10 mouse cellular contexts compared by ENCODE assay signal in genomic region chr10:86340421-86340820, GRCm38 (mm10). TPM values are rescaled to one million over a fixed set of nuclear protein-coding genes. Genes with fewer than 3 reads are reported as not detected.
A peak's percentile ranks its signal among the peaks of the same experiment; 100 is the strongest.
DNase-seq lines count a peak whose midpoint lies in the region; ATAC-seq lines count a peak whose summit lies in the region.
"Had no signal": no experiment of that assay in that cellular context is flagged by ENCODE, and none has a peak within 500 bp of the region (broad histone marks: within the 10 kb centered on the region; RNA-seq: fewer than 3 reads in every experiment).

No protein-coding gene starts in this region.

- DNase-seq in heart, postnatal 36 days: no peak
- peak; percentile 47 for DNase-seq in urinary bladder, postnatal 14 days (ENCODE audit: low spot score)
- no peak for DNase-seq in urinary bladder, postnatal 10 days (ENCODE audit: low spot score)
- DNase-seq in liver, embryonic 11.5 days (ENCODE audit: low spot score): no peak
- no peak for DNase-seq in layer of hippocampus, adult 9-11 months
- no peak for DNase-seq in forebrain, embryonic 14.5 days (ENCODE audit: low spot score)

- no peaks in the 10 kb centered on the region for H3K9me3 ChIP-seq in heart, embryonic 14.5 days (ENCODE audit: control insufficient read depth, low read length)
- no peaks in the 10 kb centered on the region for H3K9me3 ChIP-seq in liver, embryonic 11.5 days (ENCODE audit: control insufficient read depth, low read length)
- H3K9me3 ChIP-seq in forebrain, embryonic 14.5 days (replicated peaks; ENCODE audit: control insufficient read depth, low read length): no peaks in the 10 kb centered on the region
- H3K9me3 ChIP-seq: forebrain, embryonic 13.5 days had no signal

- H3K27me3 ChIP-seq in heart, embryonic 14.5 days (ENCODE audit: control insufficient read depth, insufficient read depth, low read length): no peaks in the 10 kb centered on the region
- no peaks in the 10 kb centered on the region for H3K27me3 ChIP-seq in liver, embryonic 11.5 days (replicated peaks; ENCODE audit: control insufficient read depth, insufficient read depth, low read length)
- H3K27me3 ChIP-seq in forebrain, embryonic 14.5 days (replicated peaks; ENCODE audit: control insufficient read depth, insufficient read depth, low read length): no peaks in the 10 kb centered on the region
- H3K27me3 ChIP-seq: CH12.LX; forebrain, embryonic 13.5 days had no signal

- H3K9ac ChIP-seq in heart, embryonic 14.5 days (ENCODE audit: low read length): no peak overlapping the region
- no peak overlapping the region for H3K9ac ChIP-seq in liver, embryonic 11.5 days (ENCODE audit: low read depth, low read length)
- no peak overlapping the region for H3K9ac ChIP-seq in forebrain, embryonic 14.5 days (ENCODE audit: low read length)
- H3K9ac ChIP-seq: forebrain, embryonic 13.5 days had no signal

- intact Hi-C loops in heart, postnatal 36 days (cut with DNase I): loop anchor here (1.0 kb wide), 1 partner anchor 39 kb away; no protein-coding TSS in a partner anchor

- WGBS in heart, embryonic 14.5 days: 84% methylated on average over 7 of the region's 7 CpGs
- 66% methylated on average over 7 of the region's 7 CpGs for WGBS in liver, embryonic 11.5 days
- 61% methylated on average over 7 of the region's 7 CpGs for WGBS in forebrain, embryonic 14.5 days

- peak overlapping the region; percentile 86 to 87 for H3K27ac ChIP-seq in heart, embryonic 14.5 days (replicated peaks in 1 of 2; ENCODE audit: control insufficient read depth in 1 of 2, insufficient read depth in 1 of 2, low read depth in 2 of 2, low read length in 2 of 2)
- peak overlapping the region; percentile 23; the same call in 1 of the 2 replicates for H3K27ac ChIP-seq in liver, embryonic 11.5 days (ENCODE audit: low read depth, low read length)
- no peak overlapping the region for H3K27ac ChIP-seq in forebrain, embryonic 14.5 days (ENCODE audit: low read depth, low read length)
- H3K27ac ChIP-seq: forebrain, embryonic 13.5 days had no signal

- peaks cover 56 to 83% of the 10 kb centered on the region in 2 experiments for H3K4me1 ChIP-seq in heart, embryonic 14.5 days (ENCODE audit: control insufficient read depth in 2 of 2, insufficient read depth in 2 of 2, low read length in 2 of 2)
- peaks cover 46% of the 10 kb centered on the region for H3K4me1 ChIP-seq in liver, embryonic 11.5 days (replicated peaks; ENCODE audit: control insufficient read depth, insufficient read depth, low read length)
- no peaks in the 10 kb centered on the region; the same call in 1 of the 2 replicates for H3K4me1 ChIP-seq in forebrain, embryonic 14.5 days (ENCODE audit: control insufficient read depth, insufficient read depth, low read length)

- no peak for ATAC-seq in heart, embryonic 14.5 days (ENCODE audit: insufficient number of reproducible peaks, insufficient read depth, low FRiP score, low read depth)
- ATAC-seq in liver, embryonic 11.5 days (replicated peaks; ENCODE audit: low FRiP score): peak; percentile 61
- no peak for ATAC-seq in megakaryocyte, adult 5-6 weeks (ENCODE audit: poor library complexity, severe bottlenecking)
- no peak for ATAC-seq in forebrain, embryonic 14.5 days
- ATAC-seq: forebrain, embryonic 13.5 days had no signal

- no peak overlapping the region for H3K4me2 ChIP-seq in heart, embryonic 14.5 days (ENCODE audit: low read length)
- H3K4me2 ChIP-seq in liver, embryonic 11.5 days: no peak overlapping the region
- H3K4me2 ChIP-seq in forebrain, embryonic 14.5 days (ENCODE audit: low read length): no peak overlapping the region
- H3K4me2 ChIP-seq: forebrain, embryonic 13.5 days had no signal

- H3K36me3 ChIP-seq in heart, embryonic 14.5 days (ENCODE audit: control insufficient read depth, insufficient read depth, low read length): peaks cover 22% of the 10 kb centered on the region
- H3K36me3 ChIP-seq in liver, embryonic 11.5 days (ENCODE audit: control insufficient read depth, insufficient read depth, low read length): no peaks in the 10 kb centered on the region
- no peaks in the 10 kb centered on the region for H3K36me3 ChIP-seq in forebrain, embryonic 14.5 days (ENCODE audit: control insufficient read depth, insufficient read depth, low read length)

- no peak overlapping the region for H3K4me3 ChIP-seq in heart, embryonic 14.5 days (ENCODE audit: control insufficient read depth in 1 of 2, insufficient read depth in 1 of 2, low read depth in 1 of 2, low read length in 2 of 2)
- H3K4me3 ChIP-seq in liver, embryonic 11.5 days (ENCODE audit: low read depth, low read length): no peak overlapping the region
- H3K4me3 ChIP-seq in forebrain, embryonic 14.5 days (ENCODE audit: low read depth, low read length): no peak overlapping the region
- H3K4me3 ChIP-seq: forebrain, embryonic 13.5 days had no signal

RNA-seq across cellular contexts. Expression of gene Timp3, which starts 40.2 kb away (rescaled TPM):
- 91.0 and 92.7 TPM in 2 replicates for polyA plus RNA-seq in heart, embryonic 14.5 days (2014; fragmentation: Nextera tagmentation; extraction: Ambion mirVana)
- 100 to 1,000 TPM; 165 to 209 TPM for total RNA-seq in heart, postnatal 36 days (2021)
- 32.3 and 33.2 TPM in 2 replicates for polyA plus RNA-seq in liver, embryonic 11.5 days (2014; fragmentation: Nextera tagmentation; extraction: Ambion mirVana)
- total RNA-seq in megakaryocyte, adult 5-6 weeks (2015): 0.04 TPM in 1 of 2 replicates, not detected in the other
- 0.08 and 0.44 TPM in 2 replicates for total RNA-seq in megakaryocyte, adult 5-6 weeks (2017)
- 7.9 and 13.8 TPM in 2 replicates for polyA plus RNA-seq in forebrain, embryonic 14.5 days (2014; fragmentation: Nextera tagmentation; extraction: Ambion mirVana)
